Mouse (Mus musculus): ENCODE results near the gene Fhit. TPM values are rescaled to one million over a fixed set of nuclear protein-coding genes. Genes with fewer than 3 reads are reported as not detected.

Gene Fhit
- polyA plus RNA-seq, 1 experiment from 2014 or later = 6.7 TPM

DNA sequence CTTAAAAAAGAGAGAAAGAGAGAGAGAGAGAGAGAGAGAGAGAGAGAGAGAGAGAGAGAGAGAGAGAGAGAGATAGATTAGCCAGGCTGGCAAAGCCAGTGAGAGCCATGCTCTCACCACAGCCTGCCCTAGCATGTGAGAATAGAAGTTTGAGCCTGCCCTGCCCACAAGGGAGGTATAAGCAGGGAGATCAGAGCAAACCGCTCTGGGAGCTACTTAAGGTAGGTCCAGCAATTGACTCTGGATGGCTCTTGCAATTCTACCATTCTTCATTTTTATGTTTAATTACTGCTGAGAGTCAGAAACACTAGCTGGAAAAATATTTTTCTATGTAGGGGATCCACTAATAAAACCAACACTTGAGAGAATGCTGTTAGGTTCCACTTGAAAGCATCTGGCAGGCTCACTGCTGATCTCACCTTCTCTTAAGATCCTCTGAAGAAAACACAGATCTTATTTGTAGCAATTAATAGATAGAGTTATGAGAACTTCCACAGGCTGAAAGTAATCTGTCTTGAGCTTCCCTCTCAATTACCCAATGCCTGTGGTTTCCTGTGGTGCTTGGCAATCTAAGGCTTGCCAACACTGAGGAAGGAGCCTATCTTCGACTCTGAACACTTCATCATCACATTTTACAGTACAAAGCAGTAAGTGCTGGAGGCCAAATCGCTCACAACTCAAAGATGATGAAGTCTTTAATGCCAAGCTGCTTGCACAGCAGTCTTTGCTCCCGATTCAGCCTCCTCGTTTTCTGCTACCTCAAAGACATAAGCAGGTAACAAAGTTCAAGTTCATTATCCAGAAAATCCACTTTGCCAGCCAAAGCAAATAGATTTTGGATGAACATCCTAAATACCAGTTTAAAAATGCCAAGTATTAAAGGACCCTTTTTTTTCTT lies 793.8 kb downstream of the Fhit start:
- no peak for ATAC-seq (ENCODE audit: low FRiP score, low read depth)
- no peaks in the 10 kb centered on the region for H3K36me3 ChIP-seq
- no peaks in the 10 kb centered on the region for H3K27me3 ChIP-seq
- H3K27ac ChIP-seq (replicated peaks) = no peak overlapping the region
- WGBS = 80% methylated on average over 5 of the region's 5 CpGs
- H3K9ac ChIP-seq (replicated peaks) = no peak overlapping the region
- no peaks in the 10 kb centered on the region for H3K9me3 ChIP-seq
- H3K4me1 ChIP-seq = no peaks in the 10 kb centered on the region
- no peak overlapping the region for H3K4me2 ChIP-seq (replicated peaks)
- no peak overlapping the region for H3K4me3 ChIP-seq

- Histone ChIP-seq H3K9me3 (no peaks in the 10 kb centered on the region), H3K4me2 (replicated peaks) (no peak overlapping the region), H3K4me3 (no peak overlapping the region), H3K27ac (replicated peaks) (no peak overlapping the region), H3K27me3 (no peaks in the 10 kb centered on the region), H3K4me1 (no peaks in the 10 kb centered on the region), H3K9ac (replicated peaks) (no peak overlapping the region), H3K36me3 (no peaks in the 10 kb centered on the region)
- ATAC-seq (ENCODE audit: low FRiP score, low read depth) = no peak
- WGBS = 93% methylated on average over 4 of the region's 4 CpGs
These were observed 795.0 kb downstream of the Fhit start for GRCm38 (mm10) chr14:10366808-10367207.

DNA sequence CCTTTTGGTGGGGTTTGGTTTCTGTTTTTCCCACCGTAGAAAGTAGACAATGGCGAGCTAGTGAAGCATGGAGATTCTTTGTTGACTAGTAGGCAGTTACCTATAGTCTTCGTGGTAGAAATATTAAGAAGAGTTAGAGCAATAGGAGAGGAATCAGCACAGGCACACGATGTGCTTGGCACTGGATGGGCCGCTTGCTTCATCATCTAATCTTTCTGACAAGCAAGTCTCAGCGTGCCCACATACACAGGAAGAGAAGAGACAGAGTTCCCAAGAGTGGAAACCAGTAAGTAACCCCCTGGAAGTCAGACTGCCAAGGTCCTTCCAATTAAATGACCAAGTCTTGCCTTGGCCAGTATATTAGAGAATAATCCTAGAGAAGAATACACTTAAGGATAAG lies 797.6 kb downstream of the Fhit start:
- Histone ChIP-seq H3K36me3 (no peaks in the 10 kb centered on the region), H3K9me3 (no peaks in the 10 kb centered on the region), H3K4me2 (replicated peaks) (no peak overlapping the region), H3K4me3 (no peak overlapping the region), H3K9ac (replicated peaks) (no peak overlapping the region), H3K27ac (replicated peaks) (no peak overlapping the region), H3K27me3 (no peaks in the 10 kb centered on the region), H3K4me1 (no peaks in the 10 kb centered on the region)
- no peak for ATAC-seq (ENCODE audit: low FRiP score, low read depth)
- WGBS = 58% methylated on average over 6 of the region's 6 CpGs

DNA sequence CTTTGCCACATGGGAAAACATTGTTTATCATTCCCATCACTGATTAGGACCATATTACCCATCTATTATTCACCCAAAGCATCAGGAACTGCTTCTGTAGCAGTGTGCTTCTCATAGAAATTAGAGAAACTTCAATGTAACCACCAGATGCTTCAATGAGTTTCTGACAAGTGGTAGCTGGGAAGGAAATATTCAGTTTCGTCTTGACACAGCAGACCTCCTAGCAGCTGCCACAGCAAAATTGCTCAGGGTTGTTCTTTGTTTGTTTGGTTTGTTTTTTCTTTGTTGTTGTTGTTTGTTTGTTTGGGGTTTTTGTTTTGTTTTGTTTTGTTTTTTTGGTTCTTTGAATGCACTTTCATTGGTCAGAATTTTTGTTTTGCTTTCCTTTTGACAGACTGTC lies 798.5 kb downstream of the Fhit start:
- Histone ChIP-seq H3K36me3 (no peaks in the 10 kb centered on the region), H3K4me1 (no peaks in the 10 kb centered on the region), H3K27ac (replicated peaks) (no peak overlapping the region), H3K4me2 (replicated peaks) (no peak overlapping the region), H3K9ac (replicated peaks) (no peak overlapping the region), H3K9me3 (no peaks in the 10 kb centered on the region), H3K27me3 (no peaks in the 10 kb centered on the region), H3K4me3 (no peak overlapping the region)
- WGBS = 84% methylated on average over 1 of the region's 1 CpGs
- no peak for ATAC-seq (ENCODE audit: low FRiP score, low read depth)

GRCm38 (mm10) chr14:10345905-10346304 lies 815.9 kb downstream of the Fhit start:
- H3K36me3 ChIP-seq = no peaks in the 10 kb centered on the region
- H3K27me3 ChIP-seq = no peaks in the 10 kb centered on the region
- no peak overlapping the region for H3K9ac ChIP-seq (replicated peaks)
- no peaks in the 10 kb centered on the region for H3K4me1 ChIP-seq
- no peaks in the 10 kb centered on the region for H3K9me3 ChIP-seq
- H3K4me2 ChIP-seq (replicated peaks) = no peak overlapping the region
- no peak for ATAC-seq (ENCODE audit: low FRiP score, low read depth)
- no peak overlapping the region for H3K27ac ChIP-seq (replicated peaks)
- H3K4me3 ChIP-seq = no peak overlapping the region

DNA sequence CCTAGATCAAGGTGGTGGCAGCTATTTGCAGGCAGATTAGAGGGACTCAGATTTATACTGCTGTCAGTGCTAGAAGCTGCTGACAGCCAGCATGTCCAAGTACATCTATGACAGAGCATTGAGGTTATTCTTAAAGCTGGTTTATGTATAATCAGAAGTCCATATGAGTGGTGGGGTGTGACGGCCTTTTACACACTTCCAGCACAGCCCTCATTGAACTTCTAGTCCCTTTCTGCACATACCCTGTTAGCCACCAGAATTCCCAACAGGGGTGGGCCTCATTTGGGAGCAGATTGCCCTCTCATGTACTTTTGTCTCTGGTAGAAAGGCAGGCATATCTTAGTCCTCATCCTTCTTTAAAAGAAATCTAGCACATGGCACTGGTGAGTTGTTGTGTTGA lies 817.8 kb downstream of the Fhit start:
- H3K4me2 ChIP-seq (replicated peaks) = no peak overlapping the region
- H3K27me3 ChIP-seq = no peaks in the 10 kb centered on the region
- H3K27ac ChIP-seq (replicated peaks) = no peak overlapping the region
- H3K36me3 ChIP-seq = no peaks in the 10 kb centered on the region
- H3K9ac ChIP-seq (replicated peaks) = no peak overlapping the region
- no peak overlapping the region for H3K4me3 ChIP-seq
- H3K9me3 ChIP-seq = no peaks in the 10 kb centered on the region
- H3K4me1 ChIP-seq = no peaks in the 10 kb centered on the region
- no peak for ATAC-seq (ENCODE audit: low FRiP score, low read depth)
- WGBS = 77% methylated on average over 1 of the region's 1 CpGs

- no peak for ATAC-seq (ENCODE audit: low FRiP score, low read depth)
- Histone ChIP-seq H3K4me1 (no peaks in the 10 kb centered on the region), H3K4me2 (replicated peaks) (no peak overlapping the region), H3K9me3 (no peaks in the 10 kb centered on the region), H3K9ac (replicated peaks) (no peak overlapping the region), H3K36me3 (no peaks in the 10 kb centered on the region), H3K27me3 (no peaks in the 10 kb centered on the region), H3K4me3 (no peak overlapping the region), H3K27ac (replicated peaks) (no peak overlapping the region)
- WGBS = 87% methylated on average over 3 of the region's 3 CpGs
These were observed 845.1 kb downstream of the Fhit start for GRCm38 (mm10) chr14:10316764-10317163.

- Histone ChIP-seq H3K4me3 (no peak overlapping the region), H3K9ac (replicated peaks) (no peak overlapping the region), H3K9me3 (no peaks in the 10 kb centered on the region), H3K4me2 (replicated peaks) (no peak overlapping the region), H3K36me3 (no peaks in the 10 kb centered on the region), H3K4me1 (no peaks in the 10 kb centered on the region), H3K27me3 (no peaks in the 10 kb centered on the region), H3K27ac (replicated peaks) (no peak overlapping the region)
- ATAC-seq (ENCODE audit: low FRiP score, low read depth) = no peak
- WGBS = 90% methylated on average over 1 of the region's 1 CpGs
These were observed 849.6 kb downstream of the Fhit start for GRCm38 (mm10) chr14:10312190-10312589.

DNA sequence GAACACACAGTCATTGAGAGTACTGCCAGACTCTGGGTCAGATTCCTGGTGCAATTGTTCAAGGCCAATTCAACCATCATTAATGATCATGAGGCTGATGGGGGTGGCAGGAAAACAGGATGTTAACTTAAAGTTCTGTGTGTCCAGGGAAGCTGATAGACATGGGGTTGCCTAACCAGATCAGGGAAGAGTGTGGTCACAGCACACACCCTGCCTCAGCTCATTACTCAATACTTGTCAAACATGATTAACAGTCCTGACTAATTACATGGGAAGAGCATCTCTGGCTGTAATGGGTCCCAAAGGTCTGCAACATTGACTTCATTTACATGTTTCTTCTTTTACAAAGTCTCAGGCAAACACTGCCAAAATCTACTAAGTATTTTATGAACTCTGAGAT lies 856.5 kb downstream of the Fhit start:
- no peaks in the 10 kb centered on the region for H3K4me1 ChIP-seq
- ATAC-seq (ENCODE audit: low FRiP score, low read depth) = no peak
- H3K36me3 ChIP-seq = no peaks in the 10 kb centered on the region
- H3K4me3 ChIP-seq = no peak overlapping the region
- H3K27me3 ChIP-seq = no peaks in the 10 kb centered on the region
- no peak overlapping the region for H3K9ac ChIP-seq (replicated peaks)
- H3K27ac ChIP-seq (replicated peaks) = no peak overlapping the region
- no peak overlapping the region for H3K4me2 ChIP-seq (replicated peaks)
- no peaks in the 10 kb centered on the region for H3K9me3 ChIP-seq

GRCm38 (mm10) chr14:10301497-10301896 lies 860.3 kb downstream of the Fhit start:
- Histone ChIP-seq H3K9me3 (no peaks in the 10 kb centered on the region), H3K4me2 (replicated peaks) (no peak overlapping the region), H3K27me3 (no peaks in the 10 kb centered on the region), H3K36me3 (no peaks in the 10 kb centered on the region), H3K9ac (replicated peaks) (no peak overlapping the region), H3K4me1 (no peaks in the 10 kb centered on the region), H3K27ac (replicated peaks) (no peak overlapping the region), H3K4me3 (no peak overlapping the region)
- 70% methylated on average over 1 of the region's 1 CpGs for WGBS
- no peak for ATAC-seq (ENCODE audit: low FRiP score, low read depth)

DNA sequence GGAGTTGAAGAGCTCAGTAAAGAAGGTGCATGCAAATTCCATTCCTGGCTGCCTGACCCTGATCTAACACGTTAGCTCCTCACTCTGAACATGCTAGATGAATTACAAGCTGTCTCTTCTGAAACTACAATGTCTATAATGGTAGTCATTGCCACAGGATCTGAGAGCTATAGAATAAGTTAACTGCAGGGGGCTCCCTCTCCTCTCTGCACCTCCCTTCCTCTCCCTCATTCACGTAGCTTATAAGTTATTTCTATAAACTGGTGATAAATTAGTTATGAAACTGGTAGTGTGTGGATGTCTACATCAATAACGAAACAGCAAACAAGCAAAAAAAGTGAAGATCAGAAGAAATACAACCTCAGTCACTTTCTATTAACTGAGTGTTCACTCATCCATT lies 860.9 kb downstream of the Fhit start:
- H3K27ac ChIP-seq (replicated peaks) = no peak overlapping the region
- H3K27me3 ChIP-seq = no peaks in the 10 kb centered on the region
- H3K4me1 ChIP-seq = no peaks in the 10 kb centered on the region
- H3K36me3 ChIP-seq = no peaks in the 10 kb centered on the region
- no peak for ATAC-seq (ENCODE audit: low FRiP score, low read depth)
- H3K4me3 ChIP-seq = no peak overlapping the region
- no peak overlapping the region for H3K4me2 ChIP-seq (replicated peaks)
- no peak overlapping the region for H3K9ac ChIP-seq (replicated peaks)
- 77% methylated on average over 3 of the region's 3 CpGs for WGBS
- no peaks in the 10 kb centered on the region for H3K9me3 ChIP-seq

DNA sequence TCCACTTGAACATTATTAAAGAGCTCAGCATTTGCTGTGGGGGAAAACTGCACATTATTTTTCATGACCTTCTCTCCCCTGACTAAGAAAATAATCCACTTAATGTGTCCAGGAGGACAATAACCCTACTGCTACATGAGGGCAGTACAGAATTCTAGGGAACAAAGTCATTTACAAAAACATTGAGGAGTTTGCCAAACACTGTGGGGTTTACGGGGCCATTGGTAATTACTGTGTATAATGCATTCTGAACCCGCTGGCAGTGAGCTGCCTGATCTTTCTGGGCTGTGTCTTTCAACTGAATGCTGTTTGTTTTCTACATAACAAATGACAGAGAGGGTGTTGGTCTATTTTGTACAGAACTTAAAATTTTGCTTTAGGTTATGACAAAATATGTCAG lies 862.8 kb downstream of the Fhit start:
- no peaks in the 10 kb centered on the region for H3K9me3 ChIP-seq
- no peaks in the 10 kb centered on the region for H3K4me1 ChIP-seq
- no peaks in the 10 kb centered on the region for H3K36me3 ChIP-seq
- H3K27me3 ChIP-seq = no peaks in the 10 kb centered on the region
- H3K4me2 ChIP-seq (replicated peaks) = no peak overlapping the region
- WGBS = 31% methylated on average over 2 of the region's 2 CpGs
- no peak overlapping the region for H3K27ac ChIP-seq (replicated peaks)
- ATAC-seq (ENCODE audit: low FRiP score, low read depth) = peak; percentile 56; the same call in 1 of the 2 replicates
- no peak overlapping the region for H3K4me3 ChIP-seq
- H3K9ac ChIP-seq (replicated peaks) = no peak overlapping the region

DNA sequence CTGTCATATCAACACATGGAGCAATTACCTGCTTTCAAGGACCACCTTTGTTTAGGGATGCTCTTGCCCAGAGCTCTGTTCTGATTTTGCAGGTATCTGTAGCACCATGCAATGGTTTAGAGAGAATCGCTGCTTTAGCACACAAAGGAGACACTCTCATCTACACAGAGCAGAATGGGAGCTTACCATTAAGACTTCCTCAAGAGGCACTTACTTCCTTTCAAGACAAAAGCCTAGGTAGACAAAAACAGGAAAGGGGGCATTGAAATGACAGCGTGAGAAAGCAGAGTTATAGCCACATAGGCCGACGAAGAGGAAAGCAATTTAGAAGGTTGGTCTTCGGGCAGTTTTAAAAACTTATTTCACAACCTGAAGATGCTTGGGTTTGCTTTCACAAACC lies 872.8 kb downstream of the Fhit start:
- Histone ChIP-seq H3K4me2 (replicated peaks) (no peak overlapping the region), H3K9ac (replicated peaks) (no peak overlapping the region), H3K4me3 (no peak overlapping the region), H3K27me3 (no peaks in the 10 kb centered on the region), H3K9me3 (no peaks in the 10 kb centered on the region), H3K36me3 (no peaks in the 10 kb centered on the region), H3K27ac (replicated peaks) (no peak overlapping the region), H3K4me1 (no peaks in the 10 kb centered on the region)
- 90% methylated on average over 5 of the region's 5 CpGs for WGBS
- no peak for ATAC-seq (ENCODE audit: low FRiP score, low read depth)
